Mouse (Mus musculus) small intestine, adult 2 months (tissue): ENCODE measurements around the gene Jarid2.

Experiments used
- CTCF ChIP-seq: fragments of 200-500 bp; IDR thresholded peaks from 2 replicates; pipeline ENCODE4 v1.5.1; 2012; ENCODE audit warnings: low read depth, mild to moderate bottlenecking, control low read depth, inconsistent platforms, low read length, moderate library complexity, mixed read lengths; ENCODE audit not compliant: insufficient replicate concordance, insufficient read length; ENCODE audit errors: extremely low read depth
- POLR2A ChIP-seq: fragments of 200-500 bp; IDR thresholded peaks from 2 replicates; pipeline ENCODE4 v1.6.1; 2012; ENCODE audit warnings: low read depth, mild to moderate bottlenecking, control low read depth, inconsistent platforms, low read length, moderate library complexity

DNA sequence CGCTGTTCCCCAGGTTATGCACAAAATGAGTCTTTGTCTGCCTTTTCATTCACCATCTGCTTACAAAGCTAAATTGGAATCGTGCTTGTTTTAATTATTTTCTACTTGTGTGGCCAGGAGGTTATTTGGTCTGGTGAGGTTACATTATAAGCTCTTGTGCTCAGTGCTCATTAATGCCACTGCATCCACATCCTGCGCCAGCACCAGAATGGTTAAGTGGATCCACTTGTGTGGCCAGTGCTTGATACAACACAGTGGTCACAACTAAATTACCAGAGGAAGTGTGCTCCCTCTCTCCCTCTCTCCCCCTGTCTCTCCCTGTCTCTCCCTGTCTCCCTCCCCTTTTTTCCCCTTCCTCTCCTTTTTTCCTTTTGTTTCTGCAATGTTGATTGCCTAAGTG lies 66.6 kb downstream of the Jarid2 start:
- TF ChIP-seq CTCF = no peak
- TF ChIP-seq POLR2A = no peak
